23 mouse cellular contexts compared by ENCODE assay signal in the genomic region with DNA sequence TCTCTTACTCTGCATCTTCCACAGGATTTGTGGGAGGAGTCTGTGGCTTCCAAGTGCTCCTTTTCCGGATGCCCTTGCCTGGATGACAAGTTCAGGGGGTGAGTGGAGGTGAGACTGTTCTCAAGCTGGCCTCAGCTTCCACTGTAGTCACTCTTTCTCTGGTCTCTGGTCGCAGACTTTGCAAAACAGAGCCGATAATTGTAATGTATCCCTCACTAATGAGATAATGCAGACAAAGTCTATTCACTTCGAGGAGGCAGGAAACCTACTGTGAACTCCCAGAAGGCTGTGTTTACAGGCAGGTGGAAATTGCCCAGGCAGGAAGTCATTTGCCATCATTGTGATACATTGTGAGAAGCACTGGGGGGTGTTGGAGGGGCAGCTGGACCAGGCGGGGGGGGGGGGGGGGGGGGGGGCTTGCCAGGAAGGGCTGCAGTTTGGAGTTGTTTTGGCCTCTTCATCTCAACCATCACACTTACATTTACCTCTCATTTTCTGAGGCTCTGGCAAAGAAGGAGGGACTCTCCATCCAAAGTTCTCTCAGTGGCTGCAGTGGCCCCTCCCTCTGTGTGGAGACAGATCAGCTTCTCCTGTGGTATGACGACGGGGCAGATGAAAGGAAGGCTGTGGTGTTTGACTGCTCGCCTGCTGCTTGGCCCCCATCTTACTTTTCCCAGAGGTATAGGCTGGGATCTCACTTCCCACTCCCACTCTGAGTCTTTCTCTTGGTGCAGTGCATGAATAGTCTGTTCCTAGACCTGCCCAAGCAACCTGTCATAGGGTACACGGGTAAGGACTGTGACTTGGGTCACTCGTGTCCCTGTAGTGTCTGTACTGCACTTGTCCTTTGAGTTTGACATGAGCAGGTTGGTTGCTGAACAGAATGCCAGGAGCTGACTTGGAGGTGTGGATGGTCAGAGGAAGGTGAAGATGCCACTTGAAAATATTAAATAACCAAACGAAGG. TPM values are rescaled to one million over a fixed set of nuclear protein-coding genes. Genes with fewer than 3 reads are reported as not detected.
DNase-seq lines count a peak whose midpoint lies in the region; ATAC-seq lines count a peak whose summit lies in the region.
"Had no signal": no experiment of that assay in that cellular context is flagged by ENCODE, and none has a peak within 500 bp of the region (broad histone marks: within the 10 kb centered on the region; RNA-seq: fewer than 3 reads in every experiment).

No protein-coding gene starts in this region.

- peak; percentile 34; the same call in 1 of the 2 replicates for ATAC-seq in intestine, embryonic 14.5 days (replicated peaks; ENCODE audit: low FRiP score, low TSS enrichment, low read depth)
- ATAC-seq in intestine, embryonic 16.5 days, result no peak
- ATAC-seq in limb, embryonic 12.5 days (ENCODE audit: insufficient number of reproducible peaks, insufficient read depth, low FRiP score, low TSS enrichment, low read depth), result peak; percentile 44; the same call in 1 of the 2 replicates
- ATAC-seq in neural tube, embryonic 15.5 days (ENCODE audit: low FRiP score), result no peak
- ATAC-seq: CD4-positive, CD25-positive, alpha-beta regulatory T cell, adult 4 months had no signal

- in situ Hi-C loops in ES-E14 (cut with MboI; ENCODE audit: low sequenced_read_pairs in 2 of 2, unreplicated experiment in 2 of 2), result no loop called here

- H3K36me3 ChIP-seq in intestine, embryonic 14.5 days (ENCODE audit: control insufficient read depth, insufficient read depth, low read length), result no peaks in the 10 kb centered on the region
- no peaks in the 10 kb centered on the region for H3K36me3 ChIP-seq in intestine, embryonic 16.5 days (ENCODE audit: control insufficient read depth, insufficient read depth, low read length)
- H3K36me3 ChIP-seq in ES-E14 (ENCODE audit: control insufficient read depth, insufficient read depth, low read length, poor library complexity, severe bottlenecking), result peaks cover 3% of the 10 kb centered on the region; the same call in 1 of the 2 replicates
- H3K36me3 ChIP-seq in limb, embryonic 12.5 days, result no peaks in the 10 kb centered on the region
- H3K36me3 ChIP-seq in neural tube, embryonic 15.5 days, result no peaks in the 10 kb centered on the region
- H3K36me3 ChIP-seq: embryonic facial prominence, embryonic 15.5 days; forebrain, embryonic 12.5 days; heart, embryonic 13.5 days; hindbrain, embryonic 15.5 days had no signal

- H3K9me3 ChIP-seq in intestine, embryonic 14.5 days (ENCODE audit: control insufficient read depth, low read length), result no peaks in the 10 kb centered on the region
- H3K9me3 ChIP-seq in intestine, embryonic 16.5 days (ENCODE audit: control insufficient read depth, low read length), result no peaks in the 10 kb centered on the region
- no peaks in the 10 kb centered on the region for H3K9me3 ChIP-seq in ES-E14 (ENCODE audit: control insufficient read depth, insufficient read depth, low read depth, low read length)
- no peaks in the 10 kb centered on the region for H3K9me3 ChIP-seq in limb, embryonic 12.5 days
- no peaks in the 10 kb centered on the region for H3K9me3 ChIP-seq in neural tube, embryonic 15.5 days (replicated peaks)
- H3K9me3 ChIP-seq: embryonic facial prominence, embryonic 15.5 days; forebrain, embryonic 12.5 days; heart, embryonic 13.5 days; hindbrain, embryonic 15.5 days had no signal

- H3K4me2 ChIP-seq in intestine, embryonic 14.5 days (ENCODE audit: low read length), result no peak overlapping the region
- no peak overlapping the region for H3K4me2 ChIP-seq in intestine, embryonic 16.5 days (ENCODE audit: low read depth, low read length)
- H3K4me2 ChIP-seq in limb, embryonic 12.5 days, result no peak overlapping the region
- H3K4me2 ChIP-seq in neural tube, embryonic 15.5 days, result no peak overlapping the region
- H3K4me2 ChIP-seq: embryonic facial prominence, embryonic 15.5 days; forebrain, embryonic 12.5 days; heart, embryonic 13.5 days; hindbrain, embryonic 15.5 days; lung, embryonic 14.5 days had no signal

- H3K27ac ChIP-seq in intestine, embryonic 14.5 days (ENCODE audit: low read depth), result no peak overlapping the region
- H3K27ac ChIP-seq in intestine, embryonic 16.5 days (ENCODE audit: low read length), result no peak overlapping the region
- H3K27ac ChIP-seq in ES-E14 (ENCODE audit: insufficient read depth, low read depth, low read length, poor library complexity, severe bottlenecking), result peak overlapping the region; percentile 55
- no peak overlapping the region for H3K27ac ChIP-seq in limb, embryonic 12.5 days
- H3K27ac ChIP-seq in neural tube, embryonic 15.5 days (replicated peaks), result no peak overlapping the region
- H3K27ac ChIP-seq: forebrain, embryonic 12.5 days; heart, embryonic 13.5 days; hindbrain, embryonic 15.5 days had no signal

- DNase-seq in intestine, embryonic 14.5 days (ENCODE audit: low spot score), result no peak
- DNase-seq in ES-E14 (ENCODE audit: low read depth, low spot score) (no peak), ZHBTc4 (ENCODE audit: low read depth, low spot score) (peak; percentile 81)
- no peak for DNase-seq in Muller cell, postnatal 12 days (ENCODE audit: inconsistent ontology term)
- no peak for DNase-seq in layer of hippocampus, adult 8-10 months (ENCODE audit: low spot score in 2 of 2)
- DNase-seq: adrenal gland, postnatal 14 days; cerebellum, adult 2 months; kidney, adult 9 months; kidney, postnatal 4 days; layer of hippocampus, postnatal 36 days; lung, embryonic 14.5 days; thymus, postnatal 4 days had no signal

- no peak overlapping the region for H3K9ac ChIP-seq in intestine, embryonic 14.5 days (ENCODE audit: low read length)
- no peak overlapping the region for H3K9ac ChIP-seq in intestine, embryonic 16.5 days (ENCODE audit: low read depth, low read length)
- no peak overlapping the region for H3K9ac ChIP-seq in ES-E14 (ENCODE audit: insufficient read depth, low read depth, low read length, poor library complexity, severe bottlenecking)
- H3K9ac ChIP-seq in limb, embryonic 12.5 days (replicated peaks), result no peak overlapping the region
- no peak overlapping the region for H3K9ac ChIP-seq in neural tube, embryonic 15.5 days (replicated peaks)
- H3K9ac ChIP-seq: embryonic facial prominence, embryonic 15.5 days; forebrain, embryonic 12.5 days; heart, embryonic 13.5 days; hindbrain, embryonic 15.5 days; lung, embryonic 14.5 days had no signal

- H3K27me3 ChIP-seq in intestine, embryonic 14.5 days (replicated peaks; ENCODE audit: control insufficient read depth, insufficient read depth, low read length), result no peaks in the 10 kb centered on the region
- H3K27me3 ChIP-seq in intestine, embryonic 16.5 days (replicated peaks; ENCODE audit: control insufficient read depth, insufficient read depth, low read length), result no peaks in the 10 kb centered on the region
- H3K27me3 ChIP-seq in limb, embryonic 12.5 days, result no peaks in the 10 kb centered on the region
- H3K27me3 ChIP-seq in neural tube, embryonic 15.5 days (replicated peaks), result no peaks in the 10 kb centered on the region
- H3K27me3 ChIP-seq: embryonic facial prominence, embryonic 15.5 days; forebrain, embryonic 12.5 days; heart, embryonic 13.5 days; hindbrain, embryonic 15.5 days had no signal

- 28% methylated on average over 11 of the region's 11 CpGs for WGBS in intestine, embryonic 14.5 days
- WGBS in intestine, embryonic 16.5 days, result 33% methylated on average over 10 of the region's 11 CpGs
- WGBS in limb, embryonic 12.5 days, result 36% methylated on average over 10 of the region's 11 CpGs
- 32% methylated on average over 10 of the region's 11 CpGs for WGBS in neural tube, embryonic 15.5 days

- no peak overlapping the region for H3K4me3 ChIP-seq in intestine, embryonic 14.5 days (ENCODE audit: low read depth, low read length)
- no peak overlapping the region for H3K4me3 ChIP-seq in intestine, embryonic 16.5 days (ENCODE audit: low read length)
- no peak overlapping the region for H3K4me3 ChIP-seq in ES-E14 (ENCODE audit: insufficient read depth in 1 of 2, low read depth in 1 of 2, low read length in 2 of 2, poor library complexity in 1 of 2, severe bottlenecking in 1 of 2)
- no peak overlapping the region for H3K4me3 ChIP-seq in limb, embryonic 12.5 days (replicated peaks)
- no peak overlapping the region for H3K4me3 ChIP-seq in neural tube, embryonic 15.5 days (replicated peaks)
- H3K4me3 ChIP-seq: embryonic facial prominence, embryonic 15.5 days; forebrain, embryonic 12.5 days; heart, embryonic 13.5 days; hindbrain, embryonic 15.5 days had no signal

- H3K4me1 ChIP-seq in intestine, embryonic 14.5 days (replicated peaks; ENCODE audit: control insufficient read depth, insufficient read depth, low read length), result no peaks in the 10 kb centered on the region
- 0 out of 2 replicates have a peak, but pooled peaks cover 3% of the 10 kb centered on the region for H3K4me1 ChIP-seq in intestine, embryonic 16.5 days (ENCODE audit: control insufficient read depth, insufficient read depth, low read length)
- H3K4me1 ChIP-seq in ES-E14 (ENCODE audit: control insufficient read depth in 2 of 2, insufficient read depth in 2 of 2, low read length in 2 of 2, poor library complexity in 1 of 2), result peaks cover 8 to 18% of the 10 kb centered on the region in 2 experiments; a peak in 3 of 4 replicates
- H3K4me1 ChIP-seq in limb, embryonic 12.5 days (replicated peaks), result peaks cover 21% of the 10 kb centered on the region
- H3K4me1 ChIP-seq in neural tube, embryonic 15.5 days, result no peaks in the 10 kb centered on the region
- H3K4me1 ChIP-seq: heart, embryonic 13.5 days; hindbrain, embryonic 15.5 days had no signal

RNA-seq across cellular contexts. Expression of a gene that starts 6.7 kb away (rescaled TPM):
- not detected in 2 replicates for polyA plus RNA-seq in intestine, embryonic 14.5 days (2014; fragmentation: Nextera tagmentation; extraction: Ambion mirVana)
- polyA plus RNA-seq in intestine, embryonic 16.5 days (2015; fragmentation: Nextera tagmentation; extraction: Ambion mirVana), result not detected in 2 replicates
- total RNA-seq in ES-E14 (2012; rRNA removed), result not detected in 2 replicates
- not detected in 2 replicates for polyA plus RNA-seq in limb, embryonic 12.5 days (2016; fragmentation: Nextera tagmentation; extraction: Ambion mirVana)
- total RNA-seq in layer of hippocampus, adult 8-10 months (2022), result not detected
- not detected in 2 replicates for polyA plus RNA-seq in neural tube, embryonic 15.5 days (2015; fragmentation: Nextera tagmentation; extraction: Ambion mirVana)
- total RNA-seq: adrenal gland, postnatal 14 days; layer of hippocampus, postnatal 36 days; liver, adult 2 months had no signal
- polyA plus RNA-seq: CD4-positive, CD25-positive, alpha-beta regulatory T cell, adult 4 months; cerebellum, adult 2 months; forebrain, embryonic 12.5 days; heart, embryonic 13.5 days; hindbrain, embryonic 15.5 days; liver, adult 2 months; lung, embryonic 14.5 days; neural tube, embryonic 14.5 days; spleen, adult 2 months had no signal

RNA-seq across cellular contexts. Expression of a gene that starts 23.3 kb away (rescaled TPM):
- polyA plus RNA-seq in intestine, embryonic 14.5 days (2014; fragmentation: Nextera tagmentation; extraction: Ambion mirVana), result 11.2 and 12.8 TPM in 2 replicates
- polyA plus RNA-seq in intestine, embryonic 16.5 days (2015; fragmentation: Nextera tagmentation; extraction: Ambion mirVana), result 13.7 and 14.7 TPM in 2 replicates
- total RNA-seq in ES-E14 (2012; rRNA removed), result 6.0 and 10.8 TPM in 2 replicates
- 14.1 and 15.1 TPM in 2 replicates for polyA plus RNA-seq in limb, embryonic 12.5 days (2016; fragmentation: Nextera tagmentation; extraction: Ambion mirVana)
- total RNA-seq in layer of hippocampus, adult 8-10 months (2022), result 10 to 100 TPM in 3 of 4 experiments, 1 to 10 TPM in 1; 7.6 to 10.9 (median 10.7) TPM
- 2.5 and 3.6 TPM in 2 replicates for polyA plus RNA-seq in neural tube, embryonic 15.5 days (2015; fragmentation: Nextera tagmentation; extraction: Ambion mirVana)

RNA-seq across cellular contexts. Expression of a gene that starts 51.1 kb away (rescaled TPM):
- polyA plus RNA-seq in intestine, embryonic 14.5 days (2014; fragmentation: Nextera tagmentation; extraction: Ambion mirVana), result 18.6 and 24.3 TPM in 2 replicates
- polyA plus RNA-seq in intestine, embryonic 16.5 days (2015; fragmentation: Nextera tagmentation; extraction: Ambion mirVana), result 9.6 and 11.1 TPM in 2 replicates
- total RNA-seq in ES-E14 (2012; rRNA removed), result 0.94 and 2.7 TPM in 2 replicates
- polyA plus RNA-seq in limb, embryonic 12.5 days (2016; fragmentation: Nextera tagmentation; extraction: Ambion mirVana), result 30.2 and 32.1 TPM in 2 replicates
- total RNA-seq in layer of hippocampus, adult 8-10 months (2022), result 10 to 100 TPM; 16.1 to 20.2 (median 17.3) TPM
- 3.1 and 6.5 TPM in 2 replicates for polyA plus RNA-seq in neural tube, embryonic 15.5 days (2015; fragmentation: Nextera tagmentation; extraction: Ambion mirVana)

Comparison
In these comparisons a context has a peak if more than half of its experiments do, and no peak if none do; other contexts are left out.
1. ATAC-seq: peak in intestine, embryonic 14.5 days (single experiment) and limb, embryonic 12.5 days (single experiment); none in intestine, embryonic 16.5 days (single experiment) and neural tube, embryonic 15.5 days (single experiment).